Mouse (Mus musculus) cerebellum, adult 11 months (tissue): ENCODE measurements at regions not wholly inside any gene's neighbourhood (a gene's known extent, or its start where the extent isn't known, plus 50 kb on each side); places are given as distances from the start of the nearest gene placed in this dataset.

Experiments used
- DNase-seq: peaks from one replicate; pipeline ENCODE4 v3.0.0; 2022

DNA sequence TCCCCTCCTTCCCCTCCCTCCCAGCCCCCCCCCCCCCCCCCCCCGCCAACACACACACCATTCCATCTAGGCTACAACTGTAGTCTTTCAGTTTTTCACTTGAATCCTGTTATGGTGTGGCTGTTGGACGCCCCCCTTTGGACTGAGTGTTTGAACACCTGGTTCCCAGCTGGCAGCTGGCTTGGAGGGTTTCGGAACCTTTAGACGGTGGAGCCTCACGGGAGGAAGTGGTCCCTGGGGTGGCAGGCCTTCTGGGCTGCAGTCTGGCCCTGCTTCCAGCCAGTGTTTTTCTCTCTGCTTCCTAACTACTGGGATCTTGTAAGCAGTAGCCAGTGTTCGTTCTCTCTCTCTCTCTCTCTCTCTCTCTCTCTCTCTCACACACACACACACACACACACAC lies 101.4 kb upstream of the Arid2 start:
- DNase-seq, result no peak

DNA sequence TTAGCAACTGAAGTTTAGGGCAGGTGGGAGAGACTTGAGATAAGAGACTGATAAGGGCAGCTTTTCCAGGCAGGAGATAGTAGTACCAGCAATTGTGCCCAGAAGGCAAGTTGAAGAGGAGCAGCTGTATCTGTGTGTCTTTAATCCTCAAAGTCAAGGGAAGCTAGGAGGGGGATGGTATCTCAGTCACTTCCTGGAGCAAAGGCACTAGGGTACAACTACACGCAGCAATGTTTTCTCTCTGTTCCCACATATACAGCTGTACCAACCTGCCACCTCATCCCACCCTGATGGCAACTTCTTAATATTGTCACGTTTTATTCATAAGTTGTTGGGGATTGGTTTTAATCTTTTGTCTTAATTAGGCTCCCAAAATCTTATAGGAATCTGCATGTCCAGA lies 97.8 kb upstream of the Arid2 start:
- DNase-seq, result no peak

DNA sequence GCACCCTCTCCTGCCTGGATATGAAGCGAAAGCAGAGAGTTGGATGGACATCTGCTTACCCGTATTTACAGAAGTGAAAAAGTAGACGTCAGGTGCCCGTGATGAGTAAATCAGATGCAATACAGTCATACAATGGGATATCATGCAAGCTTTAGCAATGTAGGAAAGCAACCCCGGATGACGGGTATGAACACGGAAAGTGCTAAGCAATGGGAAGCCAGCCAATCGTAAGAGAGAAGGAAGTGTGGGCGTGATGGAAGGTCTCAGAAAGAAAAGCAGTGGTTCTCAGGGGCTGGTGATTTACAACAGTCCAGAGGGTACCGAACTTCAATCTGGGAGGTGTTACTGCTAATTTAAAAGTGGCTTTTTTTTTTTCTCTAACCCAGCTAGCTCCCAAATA lies 89.9 kb upstream of the Arid2 start:
- DNase-seq, result no peak

- no peak for DNase-seq
These were observed 89.4 kb upstream of the Arid2 start for GRCm38 (mm10) chr15:96197932-96198331.

DNA sequence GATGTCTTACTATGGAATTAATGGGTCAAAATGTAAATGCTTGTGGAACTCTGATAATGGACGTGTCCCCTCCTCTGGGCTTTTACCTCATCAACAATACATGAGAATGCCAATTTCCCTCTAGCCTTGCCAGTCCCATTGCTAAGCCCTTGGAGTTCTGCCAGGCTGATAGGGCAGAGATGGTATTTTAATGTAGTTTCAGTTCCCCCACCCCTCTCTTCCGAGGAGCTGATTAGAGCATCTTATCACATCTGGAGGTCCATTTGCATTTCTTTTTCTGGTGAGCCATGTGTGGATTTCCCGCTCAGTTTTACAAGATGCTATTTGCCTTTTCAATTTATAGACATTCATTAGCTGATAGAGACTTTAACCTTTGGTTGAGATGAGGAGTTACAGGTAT lies 86.0 kb upstream of the Arid2 start:
- no peak for DNase-seq

DNA sequence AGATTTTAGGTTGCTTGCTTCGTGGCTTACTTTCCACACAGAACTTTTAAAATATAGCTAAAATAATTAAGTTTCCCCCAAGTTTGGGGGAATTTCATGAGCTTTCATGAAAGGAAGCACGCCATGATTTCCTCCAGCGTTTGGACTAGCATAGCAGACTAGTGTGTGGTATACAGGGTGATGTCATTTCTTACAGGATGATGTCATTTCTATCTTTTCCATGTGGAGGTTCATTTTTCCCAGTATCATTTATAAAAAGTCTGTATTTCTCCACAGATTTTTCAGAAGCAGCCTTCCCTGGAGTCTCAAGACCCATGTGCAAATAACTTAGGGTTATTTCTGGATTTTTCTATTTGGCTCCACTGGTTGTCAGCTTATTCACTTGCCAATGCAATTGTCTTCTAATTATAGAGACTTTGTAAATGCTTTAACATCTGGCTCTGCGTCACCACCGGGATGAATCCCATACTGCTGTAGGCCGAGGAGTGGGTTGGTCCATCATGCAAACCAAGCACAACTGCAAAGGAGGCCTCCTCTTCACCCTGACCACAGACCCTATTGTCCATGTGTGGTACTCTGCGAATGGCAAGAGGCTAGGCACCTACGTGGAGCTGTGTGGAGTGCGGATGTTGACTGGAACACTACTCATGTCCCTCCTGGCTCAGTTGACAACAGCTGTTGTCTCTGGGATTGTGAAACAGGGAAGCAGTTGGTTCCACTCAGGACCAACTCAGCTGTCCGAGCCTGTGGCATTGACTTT lies 85.4 kb upstream of the Arid2 start:
- DNase-seq, result no peak

DNA sequence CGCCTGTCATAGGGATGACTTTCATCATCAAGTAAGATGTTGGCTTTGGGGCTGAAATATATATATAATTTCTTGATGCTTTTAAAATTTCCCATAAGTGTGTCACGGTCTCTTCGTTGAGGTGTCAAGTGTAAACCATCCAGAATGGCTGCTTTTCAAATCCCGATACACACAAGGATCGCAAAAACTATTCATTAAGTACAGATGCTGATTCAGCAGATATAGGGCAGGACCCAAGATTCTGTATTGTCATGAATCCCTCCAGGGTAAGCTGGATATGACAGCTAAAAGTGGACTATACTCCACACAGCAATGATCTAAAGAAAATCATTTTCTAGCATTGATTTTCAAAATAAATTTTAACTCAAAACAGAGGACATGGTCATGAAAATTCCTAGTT lies 83.1 kb upstream of the Arid2 start:
- DNase-seq, result no peak

GRCm38 (mm10) chr15:96204623-96205022 lies 82.7 kb upstream of the Arid2 start:
- DNase-seq, result no peak

- no peak for DNase-seq
These were observed 76.5 kb upstream of the Arid2 start for GRCm38 (mm10) chr15:96210721-96211400.

GRCm38 (mm10) chr15:96213541-96214312 lies 73.6 kb upstream of the Arid2 start:
- no peak for DNase-seq

GRCm38 (mm10) chr15:96217896-96218295 lies 69.4 kb upstream of the Arid2 start:
- DNase-seq, result no peak

DNA sequence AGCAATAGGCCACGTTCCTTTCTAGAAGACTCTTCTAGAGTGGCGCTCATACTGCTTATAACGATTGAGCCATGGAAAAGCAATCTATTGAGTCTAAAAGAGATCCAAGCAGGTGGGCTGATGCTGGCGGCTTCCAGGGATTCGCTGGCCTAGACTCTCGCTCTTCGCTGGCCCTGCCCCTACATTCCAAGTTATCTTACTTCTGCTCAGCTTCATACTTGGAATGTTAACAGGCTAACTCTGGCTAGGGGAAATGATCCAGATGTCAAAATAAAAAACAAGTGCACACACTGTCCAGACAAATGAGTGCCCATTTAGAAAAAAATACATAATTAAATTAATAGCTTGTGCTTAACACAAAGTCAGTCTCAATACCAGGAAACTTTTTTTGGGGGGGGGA lies 67.6 kb upstream of the Arid2 start:
- DNase-seq, result no peak

- no peak for DNase-seq
These were observed 55.3 kb upstream of the Arid2 start for GRCm38 (mm10) chr15:96231969-96232368.

DNA sequence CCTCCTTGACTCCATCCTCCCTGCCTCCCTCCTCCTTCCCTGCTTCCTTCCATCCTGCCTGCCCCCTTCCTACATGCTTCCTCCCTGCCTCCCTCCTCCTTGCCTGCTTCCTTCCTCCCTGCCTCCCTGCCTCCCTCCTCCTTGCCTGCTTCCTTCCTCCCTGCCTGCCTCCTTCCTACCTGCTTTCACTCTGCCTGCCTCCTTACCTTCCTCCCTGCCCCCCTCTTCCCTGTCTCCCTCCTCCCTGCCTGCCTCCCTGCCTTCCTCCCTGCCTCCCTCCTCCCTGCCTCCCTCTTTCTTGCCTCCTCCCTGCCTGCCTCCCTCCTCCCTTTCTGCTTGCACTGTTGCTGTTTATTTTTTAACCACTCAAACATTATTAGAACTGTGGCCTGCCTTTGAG lies 54.2 kb upstream of the Arid2 start:
- DNase-seq, result no peak

DNA sequence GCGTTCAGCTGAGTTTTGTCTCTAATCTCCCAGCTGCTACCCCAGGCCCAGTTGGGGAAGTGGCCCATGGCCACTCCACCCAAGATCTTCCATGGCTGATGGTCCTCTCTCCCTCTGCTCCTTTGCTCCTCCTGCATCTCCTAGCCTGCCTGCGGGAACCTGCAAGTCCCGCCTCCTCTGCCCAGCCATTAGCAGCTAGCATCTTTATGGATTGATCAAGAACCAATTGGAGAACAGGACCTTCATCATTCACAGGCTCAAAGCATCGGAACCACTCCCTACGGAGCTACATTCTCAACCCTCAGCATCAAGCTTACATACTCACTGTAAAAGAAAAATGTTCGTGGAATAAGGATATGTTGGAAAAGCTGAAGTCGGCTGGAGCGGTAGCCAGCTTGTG lies 52.5 kb upstream of the Arid2 start:
- DNase-seq, result no peak
